Mouse (Mus musculus) thymus, postnatal 0 days (tissue): ENCODE data around the gene Ccr1l1. TPM values are rescaled to one million over a fixed set of nuclear protein-coding genes. Genes with fewer than 3 reads are reported as not detected.

Experiments
- DNase-seq: peaks from one replicate; pipeline ENCODE4 v3.0.0-alpha.2; 2015; ENCODE audit warnings: low spot score
- polyA plus RNA-seq: library from polyadenylated mRNA; unstranded; fragments of >200 nt; fragmentation: Nextera tagmentation; extraction: Ambion mirVana; gene quantifications from 2 replicates; pipeline ENCODE4 v1.2.1, GENCODE M21; 2015

Ccr1l1 gene
- polyA plus RNA-seq, 1 experiment from 2014 or later: not detected

- peak; percentile 87 for DNase-seq
Measured at GRCm38 (mm10) chr9:123928759-123929246, 49.4 kb downstream of the Ccr1l1 start.

GRCm38 (mm10) chr9:123928118-123928758 lies 50.0 kb downstream of the Ccr1l1 start:
- peak; percentile 74 for DNase-seq

GRCm38 (mm10) chr9:123927281-123927960 lies 50.8 kb downstream of the Ccr1l1 start:
- DNase-seq: peak; percentile 25

Other genes with a start within 250 kb of the Ccr1l1 start
- gene Cxcr6, start 171.9 kb downstream of the Ccr1l1 start, polyA plus RNA-seq: 17.4 and 17.8 TPM in 2 replicates
- gene Fyco1, start 126.5 kb downstream of the Ccr1l1 start, polyA plus RNA-seq: 5.6 and 10.3 TPM in 2 replicates
- 0.75 and 1.0 TPM in 2 replicates for gene Xcr1, start 116.4 kb downstream of the Ccr1l1 start, polyA plus RNA-seq
- gene Ccr1, start 9.7 kb downstream of the Ccr1l1 start, polyA plus RNA-seq: 3.1 and 3.2 TPM in 2 replicates
- 0.08 and 0.10 TPM in 2 replicates for gene Ccr3, start 43.6 kb upstream of the Ccr1l1 start, polyA plus RNA-seq
- 9.4 and 9.8 TPM in 2 replicates for gene Ccr2, start 123.5 kb upstream of the Ccr1l1 start, polyA plus RNA-seq
- gene Ccr5, start 143.1 kb upstream of the Ccr1l1 start, polyA plus RNA-seq: 2.2 and 3.0 TPM in 2 replicates